Mouse (Mus musculus) midbrain, embryonic 16.5 days (tissue): ENCODE measurements at regions not wholly inside any gene's neighbourhood (a gene's known extent, or its start where the extent isn't known, plus 50 kb on each side); places are given as distances from the start of the nearest gene placed in this dataset.

Experiments
- ATAC-seq: fragments of 200-750 bp; cut with Nextera tagmentation; 2 replicates; pipeline ENCODE4 v1.8.0; 2017; ENCODE audit warnings: moderate TSS enrichment
- H3K27ac ChIP-seq: fragments of 300-500 bp; sonication (generic); 2 replicates; pipeline ENCODE4 v1.5.1; 2014; ENCODE audit warnings: mild to moderate bottlenecking, low read length, mixed read lengths
- H3K27me3 ChIP-seq: fragments of 300-500 bp; sonication (generic); 2 replicates; pipeline ENCODE4 v1.6.1; 2014; ENCODE audit warnings: low read depth, low read length, mixed read lengths; ENCODE audit not compliant: control insufficient read depth, insufficient read depth
- H3K36me3 ChIP-seq: fragments of 300-500 bp; sonication (generic); 2 replicates; pipeline ENCODE4 v1.6.1; 2014; ENCODE audit warnings: mild to moderate bottlenecking, low read length, moderate library complexity, mixed read lengths; ENCODE audit not compliant: control insufficient read depth, insufficient read depth
- H3K4me1 ChIP-seq: fragments of 300-500 bp; sonication (generic); 2 replicates; pipeline ENCODE4 v1.6.1; 2014; ENCODE audit warnings: mild to moderate bottlenecking, low read length, mixed read lengths; ENCODE audit not compliant: control insufficient read depth, insufficient read depth
- H3K4me2 ChIP-seq: fragments of 300-500 bp; sonication (generic); 2 replicates; pipeline ENCODE4 v1.6.1; 2014; ENCODE audit warnings: mild to moderate bottlenecking, low read length, mixed read lengths
- H3K4me3 ChIP-seq: fragments of 300-500 bp; sonication (generic); 2 replicates; pipeline ENCODE4 v1.5.1; 2014; ENCODE audit warnings: low read depth, mild to moderate bottlenecking, low read length, moderate library complexity, mixed read lengths
- H3K9ac ChIP-seq: fragments of 300-500 bp; sonication (generic); 2 replicates; pipeline ENCODE4 v1.6.1; 2014; ENCODE audit warnings: low read depth, low read length, mixed read lengths
- H3K9me3 ChIP-seq: fragments of 300-500 bp; sonication (generic); replicated peaks from 2 replicates; pipeline ENCODE4 v1.6.1; 2014; ENCODE audit warnings: mild to moderate bottlenecking, low read length, mixed read lengths; ENCODE audit not compliant: control insufficient read depth, poor library complexity, severe bottlenecking
- WGBS: fragments of 180-500 bp; shearing (Covaris S2); extraction: QIAGEN DNeasy Blood & Tissue Kit; methylation state at CpG from one replicate; pipeline ENCODE4 v1.1.7; 2014; 5-methylcytosine and 5-hydroxymethylcytosine counted together

DNA sequence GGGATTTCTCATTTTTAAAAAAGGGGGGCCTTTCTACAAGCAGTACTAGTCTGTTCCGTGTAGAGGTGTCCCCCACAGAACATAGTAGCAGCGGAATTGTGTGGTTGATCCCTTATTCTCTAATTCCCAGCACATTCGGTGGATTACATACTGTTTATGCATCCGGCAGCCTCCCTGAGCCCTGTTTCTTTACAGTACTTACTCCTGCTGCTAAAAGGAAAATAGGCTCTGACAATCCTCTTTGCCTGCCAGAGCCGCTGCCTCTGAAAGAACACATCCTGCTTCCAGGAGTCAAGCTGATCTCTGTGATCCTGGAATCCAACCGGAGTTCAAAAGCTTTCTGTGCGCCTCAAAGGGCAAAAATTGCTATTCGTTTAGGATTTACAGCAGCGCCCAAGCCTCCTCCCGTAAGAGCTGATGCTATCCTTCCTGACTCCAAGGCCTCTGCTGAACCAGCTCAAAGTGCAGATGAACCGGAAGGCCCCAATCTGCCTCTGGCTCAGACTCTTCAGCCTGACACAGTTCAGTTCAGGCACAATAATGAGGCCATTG is 936.6 kb downstream of the Ndufa4 start:
- peak; percentile 93 for ATAC-seq
- Histone ChIP-seq H3K36me3 (no peaks in the 10 kb centered on the region), H3K4me2 (peak overlapping the region; percentile 42), H3K27me3 (no peaks in the 10 kb centered on the region), H3K9ac (peak overlapping the region; percentile 3; the same call in 1 of the 2 replicates), H3K4me1 (peaks cover 16% of the 10 kb centered on the region), H3K4me3 (no peak overlapping the region), H3K27ac (peak overlapping the region; percentile 82), H3K9me3 (no peaks in the 10 kb centered on the region)
- 3% methylated on average over 11 of the region's 11 CpGs for WGBS

DNA sequence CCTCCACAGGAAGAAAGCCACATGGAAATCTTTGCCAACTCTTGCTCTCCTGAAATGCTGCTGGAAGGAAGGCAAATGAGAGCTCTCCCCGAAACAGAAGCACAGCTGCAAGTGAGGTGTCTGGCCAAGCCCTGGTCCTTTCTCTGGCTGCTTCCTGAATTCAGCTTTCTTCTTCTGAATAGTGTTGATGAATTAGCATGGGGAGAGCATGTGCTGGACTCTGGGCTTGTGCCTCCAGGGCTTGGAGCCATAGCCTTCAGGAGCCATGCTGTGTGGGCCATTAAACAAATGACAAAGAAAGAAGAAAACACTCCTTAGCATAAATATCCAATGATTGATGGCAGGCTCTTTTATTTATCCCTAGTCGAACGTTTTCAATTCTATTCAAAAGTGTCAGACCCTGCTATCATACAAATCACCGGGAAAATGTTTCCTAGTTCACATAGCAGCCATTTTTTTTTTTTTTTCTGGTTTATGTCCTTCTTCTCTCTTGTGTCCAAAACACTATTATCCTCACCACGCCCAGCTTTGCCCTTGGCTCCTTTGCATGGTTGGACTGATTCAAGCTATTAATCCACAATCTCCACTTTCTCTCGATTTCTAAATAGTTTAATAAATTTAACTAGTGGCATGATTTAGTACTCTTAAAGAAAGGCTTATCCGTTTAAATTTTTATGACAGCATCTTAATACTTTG is 937.3 kb downstream of the Ndufa4 start:
- no peak overlapping the region for H3K4me3 ChIP-seq
- peak; percentile 87 for ATAC-seq

DNA sequence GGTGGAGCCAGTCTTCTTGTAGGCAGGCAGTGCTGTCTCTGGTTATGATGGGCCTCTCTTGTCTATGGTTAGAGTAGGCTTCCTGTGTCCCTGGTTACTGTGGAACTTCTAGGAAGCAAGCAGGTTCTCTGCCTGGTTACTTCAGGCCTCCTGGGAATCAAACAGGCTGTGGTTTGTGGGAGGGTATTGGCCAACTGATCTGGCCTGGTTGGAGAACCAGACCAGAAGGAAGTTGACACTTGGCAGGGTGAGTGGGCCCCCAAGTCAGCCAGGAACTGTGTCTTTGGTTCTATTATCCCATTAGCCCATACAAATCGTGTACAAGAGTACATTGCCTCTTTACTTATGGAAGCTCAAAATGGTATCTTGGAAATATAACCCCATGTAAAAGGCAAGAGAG is 963.8 kb downstream of the Ndufa4 start:
- no peak overlapping the region for H3K27ac ChIP-seq
- 97% methylated on average over 1 of the region's 1 CpGs for WGBS
- no peaks in the 10 kb centered on the region for H3K27me3 ChIP-seq
- H3K9me3 ChIP-seq = no peaks in the 10 kb centered on the region
- H3K4me3 ChIP-seq = no peak overlapping the region
- H3K4me1 ChIP-seq = no peaks in the 10 kb centered on the region
- no peak overlapping the region for H3K4me2 ChIP-seq
- ATAC-seq = no peak
- no peaks in the 10 kb centered on the region for H3K36me3 ChIP-seq
- H3K9ac ChIP-seq = no peak overlapping the region

More for the DNA sequence above, 937.3 kb downstream of the Ndufa4 start:
- Histone ChIP-seq H3K27ac (peak overlapping the region; percentile 82), H3K4me1 (peaks cover 16% of the 10 kb centered on the region), H3K4me2 (peak overlapping the region; percentile 31), H3K9ac (0 out of 2 replicates have a peak overlapping the region, but pooled peaks have one; percentile 20), H3K9me3 (no peaks in the 10 kb centered on the region), H3K27me3 (no peaks in the 10 kb centered on the region), H3K36me3 (no peaks in the 10 kb centered on the region)
- 12% methylated on average over 7 of the region's 7 CpGs for WGBS

GRCm38 (mm10) chr6:10941470-10941869 is 965.8 kb downstream of the Ndufa4 start:
- Histone ChIP-seq H3K4me2 (no peak overlapping the region), H3K4me1 (no peaks in the 10 kb centered on the region), H3K9me3 (no peaks in the 10 kb centered on the region), H3K27me3 (no peaks in the 10 kb centered on the region), H3K27ac (no peak overlapping the region), H3K36me3 (no peaks in the 10 kb centered on the region), H3K9ac (no peak overlapping the region), H3K4me3 (no peak overlapping the region)
- ATAC-seq = no peak
- WGBS = 56% methylated on average over 3 of the region's 3 CpGs
